Mouse (Mus musculus) small intestine, adult 2 months (tissue): ENCODE measurements around the gene Dctn1.

Source experiments
- CTCF ChIP-seq: fragments of 200-500 bp; IDR thresholded peaks from 2 replicates; pipeline ENCODE4 v1.5.1; 2012; ENCODE audit warnings: low read depth, mild to moderate bottlenecking, control low read depth, inconsistent platforms, low read length, moderate library complexity, mixed read lengths; ENCODE audit not compliant: insufficient replicate concordance, insufficient read length; ENCODE audit errors: extremely low read depth
- POLR2A ChIP-seq: fragments of 200-500 bp; IDR thresholded peaks from 2 replicates; pipeline ENCODE4 v1.6.1; 2012; ENCODE audit warnings: low read depth, mild to moderate bottlenecking, control low read depth, inconsistent platforms, low read length, moderate library complexity

DNA sequence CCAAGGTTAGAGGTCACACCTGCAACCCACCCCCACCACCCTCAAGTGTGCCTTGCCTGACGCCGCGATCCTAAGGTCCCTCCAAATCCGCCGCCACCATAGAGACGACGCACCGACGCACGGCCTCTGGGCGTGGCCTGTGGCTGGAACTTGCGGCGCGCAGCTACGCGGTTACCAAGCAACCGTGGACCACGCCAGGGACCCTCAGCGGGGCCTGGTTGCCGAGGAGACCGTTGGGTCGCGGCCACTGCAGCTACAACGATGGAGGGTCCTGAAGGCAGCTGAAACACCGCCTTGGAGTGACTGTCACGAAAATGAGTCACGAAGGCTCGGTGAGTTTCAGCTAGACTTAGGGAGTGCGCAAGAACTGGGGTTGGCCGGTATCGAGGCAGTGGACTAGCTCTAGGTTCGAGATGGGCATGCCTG, 9.4 kb upstream of the Dctn1 start, which contains the start of the genes Wdr54 and 1700003E16Rik:
- TF ChIP-seq POLR2A = no peak
- no peak for TF ChIP-seq CTCF
